Mouse (Mus musculus): Measurements from ENCODE around the gene Wwc2. TPM values are rescaled to one million over a fixed set of nuclear protein-coding genes. Genes with fewer than 3 reads are reported as not detected.

Wwc2 gene
- polyA plus RNA-seq, 1 experiment, result 8.7 TPM

- Histone ChIP-seq H3K4me3 (ENCODE audit: insufficient read depth, low read length) (no peak overlapping the region), H3K4me1 (ENCODE audit: control insufficient read depth, insufficient read depth, low read length) (no peaks in the 10 kb centered on the region), H3K27ac (ENCODE audit: insufficient read depth, low read depth, low read length) (no peak overlapping the region)
- TF ChIP-seq CTCF (IDR thresholded peaks at IDR 0.05; ENCODE audit: low read depth, low read length), result peak; percentile 90
- no peak for TF ChIP-seq POLR2A (IDR thresholded peaks at IDR 0.05; ENCODE audit: borderline replicate concordance, low read depth, low read length)
Measured at GRCm38 (mm10) chr8:47872361-47873107, 118.2 kb downstream of the Wwc2 start.

- TF ChIP-seq POLR2A (IDR thresholded peaks at IDR 0.05; ENCODE audit: borderline replicate concordance, low read depth, low read length), result no peak
- peak; percentile 79 for TF ChIP-seq CTCF (IDR thresholded peaks at IDR 0.05; ENCODE audit: low read depth, low read length)
- H3K4me3 ChIP-seq (ENCODE audit: insufficient read depth, low read length), result no peak overlapping the region
- H3K27ac ChIP-seq (ENCODE audit: insufficient read depth, low read depth, low read length), result no peak overlapping the region
- no peaks in the 10 kb centered on the region for H3K4me1 ChIP-seq (ENCODE audit: control insufficient read depth, insufficient read depth, low read length)
Measured at GRCm38 (mm10) chr8:47867067-47867466, 123.7 kb downstream of the Wwc2 start.

GRCm38 (mm10) chr8:47866568-47866967 is 124.2 kb downstream of the Wwc2 start:
- TF ChIP-seq CTCF (IDR thresholded peaks at IDR 0.05; ENCODE audit: low read depth, low read length) (no peak), POLR2A (IDR thresholded peaks at IDR 0.05; ENCODE audit: borderline replicate concordance, low read depth, low read length) (no peak)
- no peak overlapping the region for H3K4me3 ChIP-seq (ENCODE audit: insufficient read depth, low read length)
- no peak overlapping the region for H3K27ac ChIP-seq (ENCODE audit: insufficient read depth, low read depth, low read length)
- no peaks in the 10 kb centered on the region for H3K4me1 ChIP-seq (ENCODE audit: control insufficient read depth, insufficient read depth, low read length)

- Histone ChIP-seq H3K4me1 (ENCODE audit: control insufficient read depth, insufficient read depth, low read length) (no peaks in the 10 kb centered on the region), H3K4me3 (ENCODE audit: insufficient read depth, low read length) (no peak overlapping the region), H3K27ac (ENCODE audit: insufficient read depth, low read depth, low read length) (no peak overlapping the region)
- TF ChIP-seq CTCF (IDR thresholded peaks at IDR 0.05; ENCODE audit: low read depth, low read length) (no peak), POLR2A (IDR thresholded peaks at IDR 0.05; ENCODE audit: borderline replicate concordance, low read depth, low read length) (no peak)
Measured at GRCm38 (mm10) chr8:47859259-47859658, 131.5 kb downstream of the Wwc2 start.

GRCm38 (mm10) chr8:47853356-47853755 is 137.4 kb downstream of the Wwc2 start:
- TF ChIP-seq CTCF (IDR thresholded peaks at IDR 0.05; ENCODE audit: low read depth, low read length) (no peak), POLR2A (IDR thresholded peaks at IDR 0.05; ENCODE audit: borderline replicate concordance, low read depth, low read length) (no peak)
- Histone ChIP-seq H3K4me1 (ENCODE audit: control insufficient read depth, insufficient read depth, low read length) (peaks cover 3% of the 10 kb centered on the region), H3K4me3 (ENCODE audit: insufficient read depth, low read length) (no peak overlapping the region), H3K27ac (ENCODE audit: insufficient read depth, low read depth, low read length) (no peak overlapping the region)

GRCm38 (mm10) chr8:47852737-47853136 is 138.0 kb downstream of the Wwc2 start:
- Histone ChIP-seq H3K27ac (ENCODE audit: insufficient read depth, low read depth, low read length) (no peak overlapping the region), H3K4me1 (ENCODE audit: control insufficient read depth, insufficient read depth, low read length) (peaks cover 3% of the 10 kb centered on the region), H3K4me3 (ENCODE audit: insufficient read depth, low read length) (no peak overlapping the region)
- TF ChIP-seq POLR2A (IDR thresholded peaks at IDR 0.05; ENCODE audit: borderline replicate concordance, low read depth, low read length) (no peak), CTCF (IDR thresholded peaks at IDR 0.05; ENCODE audit: low read depth, low read length) (no peak)

- Histone ChIP-seq H3K4me3 (ENCODE audit: insufficient read depth, low read length) (peak overlapping the region; percentile 56), H3K4me1 (ENCODE audit: control insufficient read depth, insufficient read depth, low read length) (peaks cover 3% of the 10 kb centered on the region), H3K27ac (ENCODE audit: insufficient read depth, low read depth, low read length) (no peak overlapping the region)
- TF ChIP-seq CTCF (IDR thresholded peaks at IDR 0.05; ENCODE audit: low read depth, low read length) (no peak), POLR2A (IDR thresholded peaks at IDR 0.05; ENCODE audit: borderline replicate concordance, low read depth, low read length) (no peak)
Measured at GRCm38 (mm10) chr8:47851824-47852502, 138.8 kb downstream of the Wwc2 start.

- H3K4me1 ChIP-seq (ENCODE audit: control insufficient read depth, insufficient read depth, low read length), result peaks cover 3% of the 10 kb centered on the region
- no peak overlapping the region for H3K27ac ChIP-seq (ENCODE audit: insufficient read depth, low read depth, low read length)
- no peak for TF ChIP-seq POLR2A (IDR thresholded peaks at IDR 0.05; ENCODE audit: borderline replicate concordance, low read depth, low read length)
- TF ChIP-seq CTCF (IDR thresholded peaks at IDR 0.05; ENCODE audit: low read depth, low read length), result peak; percentile 34; the same call in 1 of the 2 replicates
- H3K4me3 ChIP-seq (ENCODE audit: insufficient read depth, low read length), result no peak overlapping the region
Measured at GRCm38 (mm10) chr8:47849842-47850241, 140.9 kb downstream of the Wwc2 start.

- no peak for TF ChIP-seq POLR2A (IDR thresholded peaks at IDR 0.05; ENCODE audit: borderline replicate concordance, low read depth, low read length)
- TF ChIP-seq CTCF (IDR thresholded peaks at IDR 0.05; ENCODE audit: low read depth, low read length), result no peak
- no peak overlapping the region for H3K4me3 ChIP-seq (ENCODE audit: insufficient read depth, low read length)
Measured at GRCm38 (mm10) chr8:47847931-47848330, 142.8 kb downstream of the Wwc2 start.

GRCm38 (mm10) chr8:47847161-47847560 is 143.6 kb downstream of the Wwc2 start:
- TF ChIP-seq POLR2A (IDR thresholded peaks at IDR 0.05; ENCODE audit: borderline replicate concordance, low read depth, low read length), result no peak
- no peak for TF ChIP-seq CTCF (IDR thresholded peaks at IDR 0.05; ENCODE audit: low read depth, low read length)
- H3K4me3 ChIP-seq (ENCODE audit: insufficient read depth, low read length), result no peak overlapping the region
- peaks cover 1% of the 10 kb centered on the region for H3K4me1 ChIP-seq (ENCODE audit: control insufficient read depth, insufficient read depth, low read length)
- no peak overlapping the region for H3K27ac ChIP-seq (ENCODE audit: insufficient read depth, low read depth, low read length)

More at GRCm38 (mm10) chr8:47847931-47848330, 142.8 kb downstream of the Wwc2 start:
- H3K4me1 ChIP-seq (ENCODE audit: control insufficient read depth, insufficient read depth, low read length), result peaks cover 3% of the 10 kb centered on the region
- no peak overlapping the region for H3K27ac ChIP-seq (ENCODE audit: insufficient read depth, low read depth, low read length)
